Mouse (Mus musculus) macrophage (primary cell): Measurements from ENCODE around the gene Fcer1g. TPM values are rescaled to one million over a fixed set of nuclear protein-coding genes. Genes with fewer than 3 reads are reported as not detected.
A peak's percentile ranks its signal among the peaks of the same experiment; 100 is the strongest.

Source experiments
- H3K27ac ChIP-seq: fragments of 350-480 bp; formaldehyde crosslinking; 2 replicates; pipeline ENCODE4 v1.9.0; 2021
- H3K36me3 ChIP-seq: fragments of 350-480 bp; formaldehyde crosslinking; 2 replicates; pipeline ENCODE4 v1.9.0; 2021; ENCODE audit errors: inconsistent target
- H3K4me3 ChIP-seq: fragments of 350-480 bp; formaldehyde crosslinking; 2 replicates; pipeline ENCODE4 v1.9.0; 2021; ENCODE audit errors: inconsistent target
- H3K79me2 ChIP-seq: fragments of 350-480 bp; formaldehyde crosslinking; 2 replicates; pipeline ENCODE4 v1.9.0; 2021; ENCODE audit errors: inconsistent target
- WGBS: methylation state at CpG from one replicate; pipeline ENCODE4 v1.1.7; 2026; ENCODE audit warnings: inconsistent platforms; ENCODE audit not compliant: missing documents; 5-methylcytosine and 5-hydroxymethylcytosine counted together
- polyA plus RNA-seq: library from polyadenylated mRNA; stranded (reverse); fragments of 250-400 nt; gene quantifications from 3 replicates; pipeline ENCODE4 v1.2.4, GENCODE M21; 2018; ENCODE audit warnings: inconsistent platforms

Gene Fcer1g
- polyA plus RNA-seq, 1 experiment from 2014 or later, result 1,664 TPM

DNA sequence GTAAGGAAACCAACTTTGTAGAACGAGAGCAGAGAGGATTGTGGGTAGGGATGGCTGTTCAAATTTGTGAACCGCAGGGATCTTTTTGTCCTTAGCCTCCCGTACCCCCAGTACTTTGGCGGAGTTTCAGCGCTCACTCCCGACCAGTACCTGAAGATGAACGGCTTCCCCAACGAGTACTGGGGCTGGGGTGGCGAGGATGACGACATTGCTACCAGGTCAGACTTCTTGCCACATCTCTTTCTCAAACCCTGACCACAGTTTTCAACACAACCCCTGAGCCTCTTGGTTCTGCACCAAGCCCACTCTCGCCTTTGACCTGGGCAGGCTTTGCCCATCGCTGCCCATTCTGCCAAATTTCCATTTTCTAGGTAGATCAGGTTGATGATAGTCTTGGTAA is 40.0 kb upstream of the Fcer1g start:
- H3K27ac ChIP-seq, result no peak overlapping the region
- WGBS, result 72% methylated on average over 12 of the region's 12 CpGs
- H3K4me3 ChIP-seq, result no peak overlapping the region
- H3K36me3 ChIP-seq, result peaks cover 48% of the 10 kb centered on the region
- peaks cover 20% of the 10 kb centered on the region for H3K79me2 ChIP-seq

DNA sequence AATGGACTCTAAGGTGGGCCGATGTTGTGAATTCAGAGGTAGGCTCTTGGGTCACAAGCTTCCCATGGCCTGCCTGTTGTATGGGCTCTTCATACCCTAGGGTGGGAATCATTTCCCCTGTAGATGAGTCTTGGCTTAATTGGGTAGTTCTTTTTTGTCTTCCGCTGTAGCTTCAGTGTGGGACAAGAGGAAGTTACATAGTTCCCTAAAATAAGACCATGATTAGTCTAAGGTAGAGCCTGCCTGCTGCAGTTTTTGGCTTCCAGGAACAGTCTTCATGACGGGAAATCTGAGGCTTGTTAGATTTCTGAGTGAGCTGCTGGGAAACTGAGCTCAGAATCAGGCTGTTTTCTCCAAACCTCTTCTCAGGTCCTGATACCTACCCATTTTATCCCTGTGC is 37.9 kb upstream of the Fcer1g start:
- peak overlapping the region; percentile 53 for H3K27ac ChIP-seq
- peaks cover 20% of the 10 kb centered on the region for H3K79me2 ChIP-seq
- 25% methylated on average over 3 of the region's 3 CpGs for WGBS
- no peak overlapping the region for H3K4me3 ChIP-seq
- H3K36me3 ChIP-seq, result peaks cover 35% of the 10 kb centered on the region

DNA sequence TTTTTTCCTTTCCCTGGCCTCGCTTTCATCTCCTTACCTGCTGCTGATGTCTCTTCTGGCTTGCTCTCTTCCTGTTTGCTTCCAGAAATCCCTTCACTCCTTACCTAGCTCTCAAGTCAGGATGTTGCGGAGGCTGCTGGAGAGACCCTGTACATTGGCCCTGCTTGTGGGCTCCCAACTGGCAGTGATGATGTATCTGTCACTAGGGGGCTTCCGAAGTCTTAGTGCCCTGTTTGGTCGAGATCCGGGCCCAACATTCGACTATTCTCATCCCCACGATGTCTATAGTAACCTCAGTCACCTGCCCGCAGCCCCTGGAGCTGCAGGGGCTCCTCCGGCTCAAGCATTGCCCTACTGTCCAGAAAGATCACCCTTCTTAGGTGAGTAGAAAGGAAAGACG is 37.5 kb upstream of the Fcer1g start:
- WGBS, result 70% methylated on average over 9 of the region's 10 CpGs
- Histone ChIP-seq H3K36me3 (peaks cover 30% of the 10 kb centered on the region), H3K4me3 (no peak overlapping the region), H3K27ac (peak overlapping the region; percentile 53), H3K79me2 (peaks cover 20% of the 10 kb centered on the region)

DNA sequence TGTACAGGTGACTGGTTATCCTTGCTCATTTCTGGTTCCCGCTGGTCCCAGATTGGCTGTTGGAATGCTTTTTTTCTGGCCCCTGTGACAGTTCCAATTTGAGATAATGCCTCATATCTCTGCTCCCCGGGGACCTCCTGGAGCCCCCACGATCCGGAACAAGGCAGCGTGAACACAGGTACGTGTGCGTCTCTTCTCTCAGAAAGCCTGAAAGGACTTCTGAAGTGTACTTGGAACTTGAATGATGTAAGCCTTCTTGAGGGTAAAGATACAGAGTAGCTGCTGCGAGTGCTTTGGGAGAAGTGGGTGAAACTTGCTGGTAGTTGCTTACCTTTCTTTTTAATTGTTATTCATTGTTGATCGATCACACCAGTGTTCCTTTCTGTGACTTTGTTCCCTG is 37.0 kb upstream of the Fcer1g start:
- Histone ChIP-seq H3K27ac (0 out of 2 replicates have a peak overlapping the region, but pooled peaks have one; percentile 53), H3K79me2 (peaks cover 20% of the 10 kb centered on the region), H3K4me3 (peak overlapping the region; percentile 99), H3K36me3 (peaks cover 26% of the 10 kb centered on the region)
- WGBS, result 72% methylated on average over 8 of the region's 9 CpGs

DNA sequence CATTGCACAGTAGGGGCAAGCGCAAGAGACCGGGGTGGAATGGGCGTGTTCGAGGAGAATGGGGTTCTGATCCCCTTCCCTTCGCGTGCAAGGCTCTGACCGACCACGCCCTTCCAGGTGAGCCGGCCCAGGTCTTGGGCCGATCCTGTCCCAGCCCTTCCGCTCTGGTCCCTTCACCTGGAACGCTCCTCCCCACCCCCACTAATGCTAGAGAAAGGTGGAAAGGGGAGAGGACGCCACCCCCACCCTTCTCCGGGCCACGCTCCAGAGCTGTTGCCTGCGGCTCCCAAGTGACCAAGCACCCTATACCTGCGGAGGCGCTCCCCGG is 36.4 kb upstream of the Fcer1g start:
- H3K79me2 ChIP-seq, result peaks cover 20% of the 10 kb centered on the region
- H3K4me3 ChIP-seq, result peak overlapping the region; percentile 99
- H3K36me3 ChIP-seq, result peaks cover 21% of the 10 kb centered on the region
- peak overlapping the region; percentile 48 for H3K27ac ChIP-seq
- 1% methylated on average over 19 of the region's 19 CpGs for WGBS

DNA sequence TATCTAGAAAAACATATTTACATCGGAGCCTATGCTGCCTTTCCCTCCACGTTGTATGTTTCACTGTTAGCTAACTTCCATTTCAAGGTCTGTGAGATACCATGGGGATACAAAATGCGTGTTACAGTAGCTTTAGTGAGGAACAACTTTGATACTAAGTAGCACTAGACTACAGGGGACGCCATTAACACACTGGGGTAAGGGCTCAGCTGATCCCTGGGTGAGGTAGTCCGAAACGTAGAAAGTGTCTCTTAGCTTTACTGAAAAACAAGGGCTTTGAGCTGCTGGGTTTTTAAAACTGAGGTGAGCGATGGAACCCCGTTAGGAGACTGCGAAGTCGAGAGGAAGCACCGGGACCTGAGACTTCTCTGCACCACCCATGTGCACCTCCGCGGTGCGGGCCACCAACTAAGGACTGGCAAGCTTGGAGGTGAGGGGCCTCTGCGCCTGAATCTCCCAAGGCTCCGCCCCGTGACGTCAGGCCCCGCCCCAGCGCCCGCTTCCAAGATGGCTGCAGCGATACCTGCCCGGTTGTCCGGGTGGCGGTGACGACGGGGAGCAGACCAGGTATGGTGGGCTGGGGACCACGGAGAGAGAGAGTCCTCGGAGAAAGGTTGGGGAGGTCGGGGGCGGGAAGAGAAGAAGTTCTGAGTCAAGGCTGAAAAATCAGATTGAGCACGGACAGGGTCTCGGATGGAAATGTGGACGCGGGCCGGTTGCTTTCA is 35.8 kb upstream of the Fcer1g start, which contains the start of gene B4galt3:
B4galt3 (plus strand) TSS at position 481 of the 725 bp plus-strand sequence.
- peak within 1 kb of the TSS; percentile 48 for H3K27ac ChIP-seq
- 6% methylated on average over 36 of the region's 36 CpGs for WGBS

DNA sequence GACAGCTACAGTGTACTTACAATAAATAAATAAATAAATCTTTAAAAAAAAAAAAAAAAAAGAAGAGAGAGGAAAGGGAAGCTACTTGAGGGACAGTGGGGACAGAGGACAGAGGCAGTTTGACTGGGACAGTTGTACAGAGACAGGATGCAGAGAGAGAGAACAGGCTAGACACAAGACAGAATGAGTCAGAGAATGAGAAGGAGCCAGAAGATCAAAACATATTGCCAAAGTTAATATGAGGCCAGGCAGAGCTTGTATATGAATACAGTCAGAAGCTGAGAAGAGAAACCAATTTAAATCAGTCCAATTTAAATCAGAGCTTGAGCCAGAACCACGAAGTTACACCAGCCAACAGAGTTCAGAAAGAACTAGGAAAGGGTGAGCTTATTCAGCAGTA is 34.2 kb upstream of the Fcer1g start:
- peaks cover 20% of the 10 kb centered on the region for H3K79me2 ChIP-seq
- 40% methylated on average over 1 of the region's 1 CpGs for WGBS
- H3K27ac ChIP-seq, result 0 out of 2 replicates have a peak overlapping the region, but pooled peaks have one; percentile 3
- no peaks in the 10 kb centered on the region; the same call in 1 of the 2 replicates for H3K36me3 ChIP-seq
- H3K4me3 ChIP-seq, result no peak overlapping the region

More for the DNA sequence above, 35.8 kb upstream of the Fcer1g start, which contains the start of gene B4galt3:
- peaks cover 16% of the 10 kb centered on the region; the same call in 1 of the 2 replicates for H3K36me3 ChIP-seq
- H3K4me3 ChIP-seq, result peak within 1 kb of the TSS; percentile 99
- peaks cover 20% of the 10 kb centered on the region for H3K79me2 ChIP-seq

DNA sequence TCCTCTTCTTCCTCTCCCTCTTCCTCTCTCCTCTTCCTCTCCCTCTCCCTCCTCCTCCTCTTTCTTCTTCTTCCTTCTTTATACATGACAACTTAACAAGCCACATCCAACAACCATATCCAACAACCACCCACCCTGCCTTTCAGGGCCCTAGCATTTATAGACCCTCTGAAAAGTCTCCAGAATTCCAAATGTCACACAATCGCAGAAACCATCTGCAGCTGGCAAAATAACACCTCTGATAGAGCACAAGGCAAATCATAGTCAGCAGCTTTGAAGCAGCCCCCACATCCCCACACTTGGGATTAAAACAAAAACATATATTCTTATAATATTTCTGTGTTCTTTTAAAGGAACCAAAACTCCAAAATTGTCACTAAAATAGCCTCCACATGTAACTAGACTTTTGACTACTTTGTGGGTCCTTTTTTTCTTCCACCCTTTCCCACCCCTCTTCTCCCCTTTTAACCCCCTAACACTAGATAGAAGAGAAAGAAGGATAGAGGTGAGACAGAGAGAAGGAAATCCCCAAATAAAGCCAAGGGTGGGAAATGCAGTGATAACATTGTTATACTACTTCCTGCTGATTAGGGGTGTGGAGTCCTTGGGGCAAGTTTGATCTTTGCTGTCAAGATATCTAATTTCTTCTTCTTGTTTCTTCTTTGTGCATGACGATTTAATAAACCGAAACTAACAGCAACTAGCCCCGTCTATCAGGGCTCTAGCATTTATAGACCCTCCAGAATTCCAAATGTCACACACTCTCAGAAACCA is 32.0 kb upstream of the Fcer1g start:
- Histone ChIP-seq H3K4me3 (no peak overlapping the region), H3K79me2 (peaks cover 10% of the 10 kb centered on the region), H3K36me3 (no peaks in the 10 kb centered on the region), H3K27ac (no peak overlapping the region)
- WGBS, result 42% methylated on average over 4 of the region's 4 CpGs

DNA sequence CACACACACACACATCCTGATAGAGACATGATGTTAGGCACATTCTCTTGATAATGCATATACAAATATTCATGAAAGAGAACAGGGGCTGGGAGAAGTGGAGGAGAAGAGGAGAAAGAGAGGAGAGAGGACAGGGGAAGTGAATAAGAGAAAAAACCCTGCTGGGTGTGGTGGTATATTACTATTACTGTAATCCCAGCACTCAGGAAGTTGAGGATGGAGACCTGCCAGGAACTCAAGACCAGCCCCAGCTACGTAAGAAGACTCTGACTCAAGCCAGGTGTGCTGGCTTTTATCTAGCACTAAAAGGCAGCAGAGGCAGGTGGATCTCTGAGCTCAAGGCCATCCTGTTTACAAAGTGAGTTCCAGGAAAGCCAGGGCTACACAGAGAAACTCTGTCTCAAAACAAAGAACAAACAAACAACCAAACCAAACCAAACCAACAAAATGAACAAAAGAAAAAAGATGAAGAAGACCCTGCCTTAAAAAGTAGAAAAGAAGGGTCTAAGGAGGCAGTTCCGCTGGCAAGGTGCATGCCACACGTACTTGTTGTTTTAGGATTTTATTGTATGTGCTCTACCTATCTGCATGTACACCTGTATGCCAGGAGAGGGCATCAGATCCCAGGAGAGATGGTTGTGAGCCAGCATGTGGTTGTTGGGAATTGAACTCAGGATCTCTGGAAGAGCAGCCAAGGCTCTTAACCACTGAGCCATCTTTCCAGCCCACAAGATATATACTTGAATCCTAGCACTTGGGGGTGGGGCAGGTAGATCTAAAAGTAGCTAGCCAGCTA is 29.7 kb upstream of the Fcer1g start:
- Histone ChIP-seq H3K27ac (no peak overlapping the region), H3K36me3 (no peaks in the 10 kb centered on the region), H3K4me3 (no peak overlapping the region), H3K79me2 (no peaks in the 10 kb centered on the region)
- WGBS, result 68% methylated on average over 3 of the region's 3 CpGs

DNA sequence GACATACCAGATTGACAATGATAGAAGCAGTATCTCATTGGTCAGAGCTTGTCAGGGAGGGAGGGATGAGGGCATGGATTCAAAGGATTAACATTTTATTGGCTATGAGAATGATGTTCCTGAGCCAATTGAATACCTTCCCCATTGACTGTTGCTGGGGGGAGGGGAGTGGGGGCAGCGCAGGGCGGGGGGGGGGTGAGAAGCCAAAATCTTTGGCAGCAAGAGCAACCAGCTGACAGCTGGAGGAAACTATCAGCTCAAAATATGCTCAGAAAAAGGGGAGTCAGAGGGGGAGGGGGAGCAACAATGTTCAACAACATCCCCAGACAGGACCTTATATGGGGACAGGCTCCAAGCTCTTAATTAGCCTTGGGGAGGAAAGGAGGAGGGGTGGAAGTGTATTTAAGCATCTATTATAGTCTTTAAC is 29.0 kb upstream of the Fcer1g start:
- Histone ChIP-seq H3K79me2 (no peaks in the 10 kb centered on the region), H3K27ac (no peak overlapping the region), H3K4me3 (no peak overlapping the region), H3K36me3 (no peaks in the 10 kb centered on the region)
- no CpG with 5 or more reads among the region's 2 CpGs for WGBS

DNA sequence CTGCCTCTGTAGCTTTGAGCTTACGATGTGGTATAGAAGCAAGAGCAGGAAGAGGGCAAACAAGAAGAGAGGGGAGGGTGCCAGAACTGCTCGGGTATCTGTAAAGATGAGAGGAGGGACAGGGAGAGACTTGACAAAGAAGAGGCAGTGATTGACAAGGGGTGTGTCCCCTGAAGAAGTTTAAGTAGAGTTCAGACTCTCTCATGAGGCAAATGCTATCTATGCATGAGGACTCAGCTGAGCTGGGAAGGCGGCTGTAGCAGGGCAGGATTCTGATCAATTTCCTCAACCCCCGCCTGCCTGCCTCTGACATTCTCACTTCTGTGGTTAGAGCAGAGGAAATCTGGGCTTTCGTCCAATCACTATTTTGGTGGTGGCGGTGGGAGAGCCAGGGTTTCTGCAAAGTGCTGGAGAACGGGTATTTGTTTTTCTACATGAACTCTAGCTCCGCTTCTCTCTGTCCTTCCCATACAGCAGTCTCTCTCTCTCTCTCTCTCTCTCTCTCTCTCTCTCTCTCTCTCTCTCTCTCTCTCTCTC is 28.5 kb upstream of the Fcer1g start:
- Histone ChIP-seq H3K27ac (no peak overlapping the region), H3K79me2 (no peaks in the 10 kb centered on the region), H3K36me3 (no peaks in the 10 kb centered on the region), H3K4me3 (no peak overlapping the region)
- WGBS, result under 1% methylated on average over 8 of the region's 8 CpGs

DNA sequence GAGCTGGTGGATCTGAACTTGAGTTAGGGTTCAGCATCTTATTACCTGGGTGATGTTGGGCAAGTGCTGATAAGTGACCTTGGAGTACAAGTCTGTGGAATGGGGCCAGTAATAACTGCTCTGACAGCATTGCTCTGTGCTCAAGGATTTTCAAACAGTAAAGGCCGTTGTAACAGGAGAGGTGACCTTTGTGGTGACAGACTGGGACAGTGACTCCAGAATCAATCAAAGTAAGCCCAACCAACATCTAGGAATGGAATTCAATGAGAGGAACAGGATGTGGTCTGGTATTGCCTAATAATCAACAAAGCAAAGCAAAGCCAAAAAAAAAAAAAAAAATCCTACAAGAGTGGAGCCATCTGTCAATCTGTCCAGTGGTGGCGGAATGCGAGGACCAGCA is 26.2 kb upstream of the Fcer1g start:
- H3K79me2 ChIP-seq, result no peaks in the 10 kb centered on the region
- H3K27ac ChIP-seq, result no peak overlapping the region
- no peak overlapping the region for H3K4me3 ChIP-seq
- whole genome bisulfite sequencing, result 39% methylated on average over 3 of the region's 3 CpGs
- H3K36me3 ChIP-seq, result no peaks in the 10 kb centered on the region

DNA sequence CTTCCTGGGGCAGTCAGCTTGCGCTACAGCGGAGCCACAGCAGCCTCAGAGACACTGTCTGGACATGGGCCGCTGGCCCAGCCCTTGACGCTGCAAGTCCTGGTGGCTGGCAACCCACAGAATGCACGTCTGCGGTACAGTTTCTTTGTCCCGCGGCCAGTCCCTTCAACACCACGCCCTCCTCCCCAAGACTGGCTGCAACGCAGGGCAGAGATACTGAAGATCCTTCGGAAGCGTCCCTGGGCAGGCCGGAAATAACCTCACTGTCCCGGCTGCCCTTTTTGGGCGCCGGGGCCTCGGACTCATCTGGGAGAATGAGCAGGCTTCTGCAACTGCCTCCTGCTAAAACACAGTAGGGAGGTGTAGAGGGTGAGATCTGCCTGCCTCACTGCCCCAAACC is 24.8 kb upstream of the Fcer1g start:
- 73% methylated on average over 15 of the region's 17 CpGs for WGBS
- no peak overlapping the region for H3K4me3 ChIP-seq
- no peaks in the 10 kb centered on the region for H3K36me3 ChIP-seq
- no peak overlapping the region for H3K27ac ChIP-seq
- H3K79me2 ChIP-seq, result no peaks in the 10 kb centered on the region

DNA sequence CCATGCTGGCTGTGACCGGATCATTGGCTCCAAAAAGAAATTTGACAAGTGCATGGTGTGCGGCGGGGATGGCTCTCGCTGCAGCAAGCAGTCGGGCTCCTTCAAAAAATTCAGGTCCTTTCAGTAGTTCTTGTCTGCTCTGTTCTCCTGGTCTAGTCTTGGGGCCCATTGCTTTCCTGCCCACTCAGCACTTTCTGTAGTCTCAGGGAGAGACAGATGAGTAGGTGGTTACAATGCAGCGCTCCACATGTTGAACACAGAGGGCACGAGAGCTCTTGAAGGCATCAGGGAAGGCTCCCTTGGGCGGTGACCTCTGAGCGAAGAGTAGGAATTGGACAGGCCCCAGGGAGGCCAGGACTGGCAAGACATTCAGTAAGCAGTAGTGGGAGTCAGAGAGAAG is 23.6 kb upstream of the Fcer1g start:
- 91% methylated on average over 9 of the region's 9 CpGs for WGBS
- H3K36me3 ChIP-seq, result no peaks in the 10 kb centered on the region
- H3K27ac ChIP-seq, result no peak overlapping the region
- H3K79me2 ChIP-seq, result no peaks in the 10 kb centered on the region
- no peak overlapping the region for H3K4me3 ChIP-seq
